Mouse (Mus musculus): Measurements from ENCODE around the gene Atad1.
"Not testable (repeated sequence)": the region's sequence is repeated elsewhere in the genome, so short reads cannot be mapped to it uniquely, and the experiment has no call there.

The Atad1 gene

DNA sequence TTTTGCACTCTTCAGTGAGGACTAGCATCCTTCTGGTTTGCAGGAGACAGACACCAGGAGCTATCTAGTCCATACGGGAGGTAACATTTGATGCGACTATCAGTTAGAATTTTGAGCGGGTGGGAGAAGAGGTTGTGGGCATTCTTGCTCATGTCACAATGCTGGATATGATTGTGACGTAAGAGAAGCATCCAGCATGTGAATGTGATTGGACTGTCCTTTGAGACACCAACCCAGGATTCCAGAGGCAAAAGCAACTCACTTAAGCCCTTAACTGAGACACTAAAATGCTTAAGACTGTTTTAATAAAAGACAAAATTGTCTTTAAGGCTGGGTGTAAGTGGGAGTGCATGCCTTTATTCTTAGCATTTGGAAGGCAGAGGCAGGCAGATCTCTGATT is at the start of gene Atad1:
Gene Atad1, minus strand, starts transcription at position 101 of the 400 bp plus-strand sequence.
- DNase-seq (ENCODE audit: extremely low read depth, insufficient read length, low spot score): no peak

DNA sequence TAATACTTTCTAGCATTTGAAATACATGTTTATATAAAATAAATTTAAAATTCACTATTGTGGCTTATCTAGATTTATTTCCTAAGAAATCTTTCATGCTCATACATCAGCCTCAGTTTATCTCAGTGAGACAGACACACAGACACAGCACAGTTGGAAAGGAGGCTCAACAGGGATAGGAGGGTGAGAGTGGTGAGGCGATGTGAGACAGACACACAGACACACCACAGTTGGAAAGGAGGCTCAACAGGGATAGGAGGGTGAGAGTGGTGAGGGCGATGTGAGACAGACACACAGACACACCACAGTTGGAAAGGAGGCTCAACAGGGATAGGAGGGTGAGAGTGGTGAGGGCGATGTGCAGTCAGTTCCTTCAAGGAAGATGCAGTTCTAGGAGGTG is 48.4 kb upstream of the Atad1 start:
- DNase-seq (ENCODE audit: extremely low read depth, insufficient read length, low spot score): not testable (repeated sequence)

DNA sequence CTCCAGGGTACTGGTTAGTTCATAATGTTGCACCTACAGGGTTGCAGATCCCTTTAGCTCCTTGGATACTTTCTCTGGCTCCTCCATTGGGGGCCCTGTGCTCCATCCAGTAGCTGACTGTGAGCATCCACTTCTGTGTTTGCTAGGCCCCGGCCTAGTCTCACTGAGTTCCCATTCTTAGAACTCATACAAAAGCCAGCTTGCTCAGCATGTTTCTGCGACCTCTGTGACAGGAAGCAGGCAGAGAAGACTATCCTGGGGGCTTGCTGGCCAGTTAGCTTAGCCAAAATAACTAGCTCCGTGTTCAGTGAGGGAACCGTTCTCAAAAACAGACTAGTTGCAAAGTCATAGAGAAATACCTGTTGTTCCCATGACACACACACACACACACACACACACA is 47.8 kb upstream of the Atad1 start:
- not testable (repeated sequence) for DNase-seq (ENCODE audit: extremely low read depth, insufficient read length, low spot score)

DNA sequence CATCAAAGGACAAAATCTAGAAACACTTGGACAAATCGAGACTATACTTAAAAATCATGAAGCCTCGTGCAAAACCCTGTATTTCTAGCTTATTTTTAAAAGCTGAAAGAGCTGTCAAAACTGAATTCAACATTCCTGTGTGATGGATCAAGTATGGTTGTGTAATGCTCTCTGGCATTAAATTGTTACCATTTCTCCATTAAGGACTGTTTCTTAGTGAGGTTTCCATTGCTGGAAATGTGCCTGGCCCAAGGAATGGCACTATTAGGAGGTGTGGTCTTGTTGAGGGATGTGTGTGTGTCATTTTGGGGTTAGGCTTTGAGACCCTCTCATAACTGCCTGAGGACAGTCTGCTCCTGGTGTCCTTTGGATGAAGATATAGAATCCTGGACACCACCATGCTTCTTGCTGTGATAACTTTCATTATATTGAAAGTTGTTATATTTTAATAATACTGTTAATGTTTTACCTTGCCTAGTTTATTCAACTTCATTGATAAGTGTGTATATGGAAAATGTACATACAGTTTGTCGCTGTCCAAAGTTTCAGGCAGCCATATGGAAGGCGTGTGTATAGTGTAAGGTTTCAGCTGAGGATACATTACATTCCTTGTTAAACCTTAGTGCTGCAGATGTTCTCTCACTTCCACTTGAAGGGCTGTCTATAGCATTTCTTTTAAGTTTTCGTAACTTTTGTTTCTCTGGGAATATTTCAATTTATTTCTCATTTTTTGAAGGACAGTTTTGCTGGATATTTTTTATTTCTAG is 41.9 kb upstream of the Atad1 start:
- DNase-seq (ENCODE audit: extremely low read depth, insufficient read length, low spot score): no peak

DNA sequence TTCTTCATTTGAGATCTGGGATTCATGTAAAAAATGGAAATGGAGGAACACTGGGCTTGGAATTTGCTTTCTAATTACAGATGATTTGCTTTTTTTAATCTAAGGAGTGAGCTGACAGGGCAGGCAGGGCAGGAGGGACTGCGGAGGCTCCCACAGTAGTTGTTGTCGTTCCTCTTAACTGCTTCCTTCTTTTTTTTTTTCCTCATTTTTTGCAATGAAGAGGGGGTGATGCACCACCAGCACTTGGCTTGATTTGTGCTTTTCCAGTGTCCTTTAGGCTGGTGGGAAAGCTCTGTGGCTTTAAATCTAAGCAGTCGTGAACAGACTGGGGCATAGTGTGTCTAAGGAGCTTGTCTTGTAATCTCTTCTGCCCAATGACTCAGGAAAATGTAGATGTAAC is 39.5 kb upstream of the Atad1 start:
- DNase-seq (ENCODE audit: extremely low read depth, insufficient read length, low spot score): no peak

DNA sequence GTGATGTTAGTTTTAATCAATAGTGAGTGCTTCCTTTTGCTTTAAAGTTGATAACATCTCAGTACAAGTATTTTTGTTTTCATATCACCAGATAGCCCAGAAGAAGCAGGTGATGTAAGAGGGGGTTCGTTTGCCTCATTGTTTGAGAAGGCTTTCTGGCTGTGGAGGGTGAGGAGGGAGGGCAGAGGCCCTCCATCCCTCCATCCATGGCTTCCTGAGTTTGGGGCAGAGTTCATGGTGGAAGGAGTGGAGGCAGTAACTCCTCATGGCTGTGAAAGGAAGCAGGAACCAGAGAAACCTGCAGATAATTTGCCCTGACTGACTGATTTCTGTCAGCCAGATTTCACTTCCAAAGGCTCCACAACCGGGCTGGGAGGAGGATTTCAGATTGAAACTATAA is 38.8 kb upstream of the Atad1 start:
- DNase-seq (ENCODE audit: extremely low read depth, insufficient read length, low spot score): no peak

DNA sequence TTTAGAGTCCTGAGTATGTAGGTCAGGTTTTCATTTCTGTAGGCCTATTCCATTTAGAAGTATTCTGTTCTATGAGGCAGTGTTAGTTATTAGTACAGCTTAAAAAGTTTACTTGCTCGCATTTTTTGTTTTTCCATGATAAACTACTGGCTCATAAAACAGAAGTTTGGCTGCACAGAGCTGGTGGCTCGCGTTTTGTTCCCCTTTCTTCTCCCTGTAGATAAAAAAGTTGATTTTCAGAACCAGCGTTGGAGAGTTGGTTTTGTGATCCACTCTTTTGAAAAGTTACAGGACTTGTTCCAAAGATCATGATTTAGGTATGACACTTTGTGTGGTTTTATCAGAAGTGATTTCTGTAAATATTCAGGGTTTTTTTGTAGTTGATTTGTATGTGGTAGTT is 22.9 kb upstream of the Atad1 start:
- DNase-seq (ENCODE audit: extremely low read depth, insufficient read length, low spot score): no peak

DNA sequence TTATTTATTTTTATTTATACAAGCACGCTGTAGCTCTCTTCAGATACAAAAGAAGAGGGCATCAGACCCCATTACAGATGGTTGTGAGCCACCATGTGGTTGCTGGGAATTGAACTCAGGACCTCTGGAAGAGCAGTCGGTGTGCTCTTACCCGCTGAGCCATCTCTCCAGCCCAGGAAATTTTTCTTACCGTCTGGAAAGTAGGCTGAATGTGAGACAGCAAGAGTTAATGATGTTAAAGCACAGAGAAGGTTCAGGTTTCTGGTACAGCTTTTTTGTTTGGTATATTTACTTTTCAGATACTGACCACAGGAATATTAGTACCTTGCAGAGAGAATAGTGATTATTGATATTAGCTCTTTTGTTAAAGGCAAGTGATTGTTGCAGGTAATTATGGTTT is 21.6 kb upstream of the Atad1 start:
- DNase-seq (ENCODE audit: extremely low read depth, insufficient read length, low spot score): no peak

DNA sequence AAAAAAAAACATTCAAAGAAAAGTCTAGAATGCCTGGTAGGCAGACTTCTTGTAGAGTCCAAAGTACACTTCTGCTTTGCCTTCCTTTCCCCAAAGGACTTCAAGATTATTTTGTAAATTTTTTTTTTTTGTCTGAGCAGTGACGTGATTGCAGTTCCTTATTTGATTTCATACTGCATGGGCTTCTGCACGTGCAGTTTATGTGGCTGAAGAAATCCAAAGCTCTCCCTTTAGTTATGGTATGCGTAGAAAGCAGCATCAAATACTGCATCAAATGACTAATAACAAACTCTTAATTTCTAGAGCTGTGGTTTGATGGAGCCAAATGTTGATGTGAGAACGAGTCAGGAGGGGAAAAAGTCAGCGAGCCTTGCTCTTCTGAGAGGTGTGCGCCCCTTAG is 20.9 kb upstream of the Atad1 start:
- DNase-seq (ENCODE audit: extremely low read depth, insufficient read length, low spot score): no peak

DNA sequence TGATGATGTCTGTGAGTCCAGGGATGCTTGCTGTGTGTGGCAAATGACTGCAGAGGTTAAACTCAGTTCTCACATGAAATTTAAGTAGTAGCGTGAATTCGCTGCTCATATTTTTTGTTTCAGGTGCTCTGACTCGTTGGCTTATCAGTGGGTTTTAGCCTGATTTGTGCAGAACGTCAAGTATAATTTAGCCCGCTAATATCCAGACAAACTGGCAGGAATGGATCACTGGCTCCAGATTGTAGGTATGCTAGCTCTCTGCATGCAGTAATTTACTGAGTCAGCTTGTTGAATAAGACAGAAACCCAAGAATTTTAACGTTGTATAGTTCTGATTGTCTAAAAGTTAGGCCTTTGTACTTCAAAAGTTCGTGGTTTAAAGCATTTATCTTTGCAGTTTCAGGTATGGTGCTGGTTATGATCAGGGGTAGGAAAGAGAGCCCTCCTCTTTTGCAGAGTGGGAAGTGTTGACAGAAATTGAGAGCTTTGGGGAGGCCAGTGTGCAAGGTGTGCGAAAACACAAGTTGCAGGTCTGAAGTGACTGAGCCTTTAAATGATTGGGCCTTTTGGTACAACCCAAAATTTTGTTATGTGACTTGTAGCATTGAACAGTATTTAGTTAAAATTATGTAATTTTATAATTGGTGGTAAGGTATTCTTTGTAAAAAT is 19.9 kb upstream of the Atad1 start:
- DNase-seq (ENCODE audit: extremely low read depth, insufficient read length, low spot score): no peak

DNA sequence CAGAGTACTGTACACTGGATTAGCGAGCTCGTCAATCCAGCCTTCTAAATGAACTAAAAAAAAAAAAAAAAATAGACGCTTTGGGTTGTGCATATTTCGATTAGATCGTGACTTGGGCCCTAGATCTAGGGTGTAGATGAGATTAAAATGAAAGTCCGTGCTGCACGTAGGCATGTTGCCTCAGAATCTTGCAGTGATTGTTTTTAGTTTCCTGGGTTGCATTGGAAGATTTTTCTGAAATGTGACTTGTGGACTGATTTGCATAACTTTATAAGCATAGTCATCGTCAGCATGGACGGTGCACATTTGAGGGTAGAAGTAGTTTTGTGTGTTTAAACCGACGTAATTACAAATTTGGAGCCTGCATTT is 19.2 kb upstream of the Atad1 start:
- no peak for DNase-seq (ENCODE audit: extremely low read depth, insufficient read length, low spot score)

DNA sequence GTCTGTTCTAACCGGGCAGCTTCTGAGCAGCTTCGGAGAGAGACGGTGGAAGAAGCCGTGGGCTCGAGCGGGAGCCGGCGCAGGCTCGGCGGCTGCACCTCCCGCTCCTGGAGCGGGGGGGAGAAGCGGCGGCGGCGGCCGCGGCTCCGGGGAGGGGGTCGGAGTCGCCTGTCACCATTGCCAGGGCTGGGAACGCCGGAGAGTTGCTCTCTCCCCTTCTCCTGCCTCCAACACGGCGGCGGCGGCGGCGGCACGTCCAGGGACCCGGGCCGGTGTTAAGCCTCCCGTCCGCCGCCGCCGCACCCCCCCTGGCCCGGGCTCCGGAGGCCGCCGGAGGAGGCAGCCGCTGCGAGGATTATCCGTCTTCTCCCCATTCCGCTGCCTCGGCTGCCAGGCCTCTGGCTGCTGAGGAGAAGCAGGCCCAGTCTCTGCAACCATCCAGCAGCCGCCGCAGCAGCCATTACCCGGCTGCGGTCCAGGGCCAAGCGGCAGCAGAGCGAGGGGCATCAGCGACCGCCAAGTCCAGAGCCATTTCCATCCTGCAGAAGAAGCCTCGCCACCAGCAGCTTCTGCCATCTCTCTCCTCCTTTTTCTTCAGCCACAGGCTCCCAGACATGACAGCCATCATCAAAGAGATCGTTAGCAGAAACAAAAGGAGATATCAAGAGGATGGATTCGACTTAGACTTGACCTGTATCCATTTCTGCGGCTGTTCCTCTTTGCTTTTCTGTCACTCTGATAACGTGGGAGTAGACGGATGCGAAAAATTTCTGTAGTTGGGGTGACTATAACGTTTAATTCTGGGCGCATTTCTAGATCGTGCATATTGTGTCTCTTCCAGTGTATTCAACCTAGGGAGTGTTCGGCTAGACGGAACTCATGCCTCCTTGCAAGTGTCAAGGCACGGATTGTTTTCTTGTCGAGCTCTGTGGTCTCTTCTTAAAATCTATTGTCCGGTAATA is 18.5 kb upstream of the Atad1 start:
- peak; percentile 71 for DNase-seq (ENCODE audit: extremely low read depth, insufficient read length, low spot score)

DNA sequence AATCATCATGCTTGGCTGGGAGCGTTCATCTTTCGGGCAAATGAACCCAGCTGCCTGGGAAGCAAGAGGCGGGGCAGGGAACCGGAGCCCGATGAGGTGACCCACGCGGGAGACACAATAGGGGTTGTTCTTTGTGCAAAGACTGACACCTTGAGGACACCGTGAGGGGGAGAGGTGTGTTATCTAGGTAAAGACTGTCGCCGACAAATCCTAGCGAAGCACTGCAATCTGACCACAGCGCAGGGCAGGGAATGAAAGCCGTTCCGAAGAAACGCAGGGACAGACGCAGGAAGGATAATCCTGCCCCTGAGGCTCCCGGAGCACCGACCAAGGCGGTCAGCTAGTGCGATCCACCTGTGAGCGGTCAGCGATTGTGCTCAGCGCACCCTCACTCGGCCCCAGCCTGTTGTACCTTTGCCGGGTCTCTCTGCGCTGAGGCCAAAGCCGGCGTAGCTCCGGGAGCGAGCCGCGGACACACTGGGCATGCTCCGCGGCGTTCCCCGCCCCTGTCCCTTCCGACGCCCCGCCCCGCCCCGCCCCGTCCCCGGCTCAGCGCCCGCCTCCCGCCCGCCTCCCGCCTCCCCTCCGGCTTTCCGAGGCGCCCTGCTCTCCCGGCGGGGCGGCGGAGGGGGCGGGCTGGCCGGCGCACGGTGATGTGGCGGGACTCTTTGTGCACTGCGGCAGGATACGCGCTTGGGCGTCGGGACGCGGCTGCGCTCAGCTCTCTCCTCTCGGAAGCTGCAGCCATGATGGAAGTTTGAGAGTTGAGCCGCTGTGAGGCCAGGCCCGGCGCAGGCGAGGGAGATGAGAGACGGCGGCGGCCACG is 17.5 kb upstream of the Atad1 start, which contains the start of gene Pten:
Gene Pten, plus strand, starts transcription at position 598 of the 826 bp plus-strand sequence.
- DNase-seq (ENCODE audit: extremely low read depth, insufficient read length, low spot score): peak; percentile 92

DNA sequence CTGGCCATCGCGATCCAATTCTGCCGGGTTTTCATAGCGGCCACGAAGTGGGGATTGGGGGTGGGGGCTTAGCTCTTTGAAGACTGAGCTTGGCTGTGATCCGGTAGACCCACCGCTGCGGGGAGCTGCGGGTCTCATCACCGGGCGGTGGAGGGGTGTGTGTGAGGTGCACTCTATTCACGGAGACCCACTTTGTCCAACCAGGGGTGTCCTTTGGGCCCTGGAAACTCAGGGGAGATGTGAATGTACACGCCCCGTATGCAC is 17.0 kb upstream of the Atad1 start:
- no peak for DNase-seq (ENCODE audit: extremely low read depth, insufficient read length, low spot score)

DNA sequence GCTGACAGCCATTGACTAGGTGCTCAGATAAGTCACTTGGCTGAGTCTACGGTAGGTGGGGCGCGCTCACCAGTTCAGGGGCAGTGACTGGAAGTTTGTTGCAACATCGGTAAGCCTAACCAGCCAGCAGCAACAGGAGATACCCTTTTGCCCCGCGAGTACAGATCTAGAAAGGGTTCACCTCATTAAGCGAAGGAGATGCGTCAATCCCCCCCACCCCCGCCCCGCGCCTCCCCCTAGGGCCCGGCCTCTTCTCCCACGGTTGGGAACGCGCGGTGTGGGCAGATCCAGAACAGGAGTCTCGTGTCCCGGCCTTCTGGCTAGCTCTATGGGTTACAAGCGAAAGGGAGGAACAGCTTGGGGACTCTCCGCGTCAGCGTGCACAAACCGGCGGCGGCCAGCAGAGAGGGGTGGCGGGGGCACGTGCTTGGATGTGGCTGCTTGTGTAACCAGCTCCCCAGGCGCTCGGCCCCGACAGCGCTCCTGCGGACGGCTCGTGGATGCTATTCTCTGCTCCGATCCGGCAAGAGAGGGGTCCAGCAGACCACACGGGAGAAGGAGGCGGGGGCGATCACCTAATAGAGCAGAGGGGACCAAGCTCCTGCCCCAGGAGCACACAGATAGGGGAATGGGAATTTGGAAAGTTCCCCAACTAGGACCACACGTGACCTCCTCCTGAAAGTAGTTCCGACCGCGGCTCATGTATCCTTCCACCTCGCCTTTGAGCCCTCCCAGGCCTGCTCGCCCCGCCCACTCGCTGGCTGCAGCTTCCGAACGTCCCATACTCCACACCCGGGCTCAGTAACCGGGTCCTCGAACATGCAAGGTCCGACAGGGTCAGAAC is 16.4 kb upstream of the Atad1 start:
- DNase-seq (ENCODE audit: extremely low read depth, insufficient read length, low spot score): peak; percentile 96

DNA sequence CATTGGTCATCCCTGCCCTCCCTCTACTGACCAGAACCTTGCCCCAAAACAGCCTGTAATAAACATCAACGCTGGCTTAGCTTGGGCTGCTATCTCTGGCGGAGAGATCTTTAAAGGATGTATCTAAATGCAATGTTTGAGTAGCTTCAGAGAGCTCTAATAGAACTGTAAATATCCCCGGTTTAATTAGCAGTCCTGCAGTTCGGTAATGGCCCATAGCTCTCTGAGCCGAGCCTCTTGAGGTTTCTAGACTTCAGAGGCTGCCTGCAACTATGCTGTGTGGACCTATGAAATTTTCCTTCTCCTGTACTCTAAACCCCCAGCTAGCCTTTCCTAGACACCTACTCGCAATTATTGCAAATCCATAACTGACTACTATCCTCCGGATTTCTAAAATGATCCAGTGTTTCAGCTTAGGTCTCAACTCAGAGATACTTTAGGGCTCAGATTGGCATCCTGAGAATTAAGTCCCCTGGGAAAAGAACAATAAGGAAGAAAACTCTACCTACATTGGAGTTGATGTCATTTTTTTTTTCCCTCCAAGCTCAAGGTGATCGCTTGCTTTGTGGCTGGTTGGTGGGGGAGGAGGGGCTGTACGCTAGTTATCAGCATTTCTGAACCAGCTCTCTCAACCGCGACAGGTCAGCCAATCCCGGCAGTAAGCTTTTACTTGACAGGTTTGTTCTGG is 15.7 kb upstream of the Atad1 start:
- DNase-seq (ENCODE audit: extremely low read depth, insufficient read length, low spot score): no peak

DNA sequence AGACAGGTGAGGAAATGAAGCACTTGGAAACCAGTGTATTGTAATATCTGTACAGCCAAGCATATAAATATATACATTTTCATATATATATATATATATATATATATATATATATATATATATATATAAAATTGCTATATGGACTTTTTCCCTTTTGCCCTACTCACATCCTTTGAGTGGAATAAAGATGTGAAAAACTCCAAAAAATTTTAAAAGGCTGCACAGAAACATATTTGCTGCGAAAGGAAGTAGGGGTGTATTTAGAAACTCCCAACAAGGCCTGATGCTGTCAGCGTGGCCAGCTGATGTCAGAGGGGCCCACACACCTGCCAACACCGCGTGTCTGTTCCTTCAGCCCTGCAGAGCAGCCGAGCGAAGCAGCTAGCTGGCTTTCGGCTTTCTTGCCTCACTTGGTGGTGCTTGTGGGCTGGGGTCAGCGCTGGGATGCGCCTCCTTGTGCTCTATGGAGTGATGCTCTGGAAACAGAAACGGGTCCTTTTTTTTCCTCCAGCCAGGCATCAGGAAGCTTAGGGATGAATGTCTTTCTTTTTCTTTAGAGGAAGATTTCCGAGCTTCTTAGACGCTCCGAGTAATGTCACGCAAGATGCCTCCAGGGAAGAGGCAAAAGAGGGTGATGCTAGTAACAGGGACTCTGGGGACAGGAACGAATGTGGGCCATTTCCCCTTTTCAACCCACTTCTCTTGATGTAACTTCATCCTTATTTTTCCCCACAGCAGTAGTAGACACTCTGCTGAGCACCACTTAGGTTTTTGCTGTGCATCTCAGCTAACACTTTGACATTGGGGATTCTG is 14.8 kb upstream of the Atad1 start:
- DNase-seq (ENCODE audit: extremely low read depth, insufficient read length, low spot score): no peak

DNA sequence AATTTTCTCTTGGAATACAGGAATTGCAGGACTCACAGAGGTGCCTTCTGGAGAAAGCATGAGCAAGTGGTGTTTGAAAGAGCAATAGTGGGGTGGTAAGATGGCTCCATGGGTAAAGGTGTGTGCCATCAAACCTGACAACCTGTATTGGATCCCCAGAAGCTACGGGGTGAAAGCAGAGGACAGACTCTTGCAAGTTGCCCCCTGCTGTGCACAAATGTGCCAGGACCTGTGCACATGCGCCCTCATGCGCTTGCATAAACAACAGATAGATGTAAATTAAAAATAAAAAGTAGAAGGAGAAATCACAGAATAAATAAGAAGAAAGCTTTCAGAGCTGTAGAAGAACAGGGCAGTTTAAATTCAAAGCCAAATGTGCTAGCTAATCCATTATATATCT is 13.8 kb upstream of the Atad1 start:
- DNase-seq (ENCODE audit: extremely low read depth, insufficient read length, low spot score): no peak

All from 3134 (cell line).